Mouse (Mus musculus): ENCODE measurements around the gene Nav3. TPM values are rescaled to one million over a fixed set of nuclear protein-coding genes. Genes with fewer than 3 reads are reported as not detected.
A peak's percentile ranks its signal among the peaks of the same experiment; 100 is the strongest.

Nav3 gene
- total and polyA plus RNA-seq, 2 experiments from 2014 or later, result 1.4 to 7.7 TPM

- Histone ChIP-seq H3K9me3 (replicated peaks; ENCODE audit: control insufficient read depth, low read length) (no peaks in the 10 kb centered on the region), H3K9ac (replicated peaks; ENCODE audit: low read depth, low read length) (no peak overlapping the region), H3K27me3 (ENCODE audit: control insufficient read depth, insufficient read depth, low read length) (no peaks in the 10 kb centered on the region), H3K36me3 (replicated peaks; ENCODE audit: control insufficient read depth, insufficient read depth, low read length) (no peaks in the 10 kb centered on the region), H3K27ac (ENCODE audit: low read depth) (no peak overlapping the region), H3K4me2 (ENCODE audit: low read depth, low read length) (no peak overlapping the region), H3K4me1 (ENCODE audit: control insufficient read depth, insufficient read depth) (no peaks in the 10 kb centered on the region), H3K4me3 (ENCODE audit: low read depth, low read length) (no peak overlapping the region)
- DNase-seq (ENCODE audit: low spot score) (no peak), ATAC-seq (ENCODE audit: insufficient read depth, low read depth) (no peak)
- 54% methylated on average over 5 of the region's 5 CpGs for WGBS
- TF ChIP-seq EP300 (IDR thresholded peaks at IDR 0.05; ENCODE audit: low read depth) (no peak), CTCF (IDR thresholded peaks at IDR 0.05; ENCODE audit: low read depth) (no peak)
Measured at GRCm38 (mm10) chr10:110088444-110089061, 367.5 kb downstream of the Nav3 start.

- ATAC-seq (ENCODE audit: insufficient read depth, low read depth) (no peak), DNase-seq (ENCODE audit: low spot score) (no peak)
- 72% methylated on average over 1 of the region's 1 CpGs for WGBS
- Histone ChIP-seq H3K4me2 (ENCODE audit: low read depth, low read length) (no peak overlapping the region), H3K9me3 (replicated peaks; ENCODE audit: control insufficient read depth, low read length) (no peaks in the 10 kb centered on the region), H3K36me3 (replicated peaks; ENCODE audit: control insufficient read depth, insufficient read depth, low read length) (no peaks in the 10 kb centered on the region), H3K27me3 (ENCODE audit: control insufficient read depth, insufficient read depth, low read length) (no peaks in the 10 kb centered on the region), H3K4me1 (ENCODE audit: control insufficient read depth, insufficient read depth) (no peaks in the 10 kb centered on the region), H3K4me3 (ENCODE audit: low read depth, low read length) (no peak overlapping the region), H3K9ac (replicated peaks; ENCODE audit: low read depth, low read length) (no peak overlapping the region), H3K27ac (ENCODE audit: low read depth) (no peak overlapping the region)
- TF ChIP-seq EP300 (IDR thresholded peaks at IDR 0.05; ENCODE audit: low read depth), result no peak
- no peak for TF ChIP-seq CTCF (IDR thresholded peaks at IDR 0.05; ENCODE audit: low read depth)
Measured at GRCm38 (mm10) chr10:110085903-110086302, 370.1 kb downstream of the Nav3 start.

- Histone ChIP-seq H3K27me3 (ENCODE audit: control insufficient read depth, insufficient read depth, low read length) (no peaks in the 10 kb centered on the region), H3K9ac (replicated peaks; ENCODE audit: low read depth, low read length) (no peak overlapping the region), H3K9me3 (replicated peaks; ENCODE audit: control insufficient read depth, low read length) (no peaks in the 10 kb centered on the region), H3K4me2 (ENCODE audit: low read depth, low read length) (no peak overlapping the region), H3K4me1 (ENCODE audit: control insufficient read depth, insufficient read depth) (no peaks in the 10 kb centered on the region), H3K27ac (ENCODE audit: low read depth) (no peak overlapping the region), H3K4me3 (ENCODE audit: low read depth, low read length) (no peak overlapping the region), H3K36me3 (replicated peaks; ENCODE audit: control insufficient read depth, insufficient read depth, low read length) (no peaks in the 10 kb centered on the region)
- DNase-seq (ENCODE audit: low spot score), result peak; percentile 30
- TF ChIP-seq CTCF (IDR thresholded peaks at IDR 0.05; ENCODE audit: low read depth) (peak; percentile 80), EP300 (IDR thresholded peaks at IDR 0.05; ENCODE audit: low read depth) (no peak)
- 4% methylated on average over 5 of the region's 5 CpGs for WGBS
- ATAC-seq (ENCODE audit: insufficient read depth, low read depth), result no peak
Measured at GRCm38 (mm10) chr10:110085156-110085555, 370.8 kb downstream of the Nav3 start.

- H3K9me3 ChIP-seq (replicated peaks; ENCODE audit: control insufficient read depth, low read length), result no peaks in the 10 kb centered on the region
Measured at GRCm38 (mm10) chr10:110076575-110076974, 379.4 kb downstream of the Nav3 start.

GRCm38 (mm10) chr10:110072355-110072754, 383.6 kb downstream of the Nav3 start:
- Histone ChIP-seq H3K4me1 (ENCODE audit: control insufficient read depth, insufficient read depth) (no peaks in the 10 kb centered on the region), H3K9ac (replicated peaks; ENCODE audit: low read depth, low read length) (no peak overlapping the region), H3K27me3 (ENCODE audit: control insufficient read depth, insufficient read depth, low read length) (no peaks in the 10 kb centered on the region), H3K4me3 (ENCODE audit: low read depth, low read length) (no peak overlapping the region), H3K4me2 (ENCODE audit: low read depth, low read length) (no peak overlapping the region), H3K36me3 (replicated peaks; ENCODE audit: control insufficient read depth, insufficient read depth, low read length) (no peaks in the 10 kb centered on the region), H3K27ac (ENCODE audit: low read depth) (no peak overlapping the region), H3K9me3 (replicated peaks; ENCODE audit: control insufficient read depth, low read length) (no peaks in the 10 kb centered on the region)
- DNase-seq (ENCODE audit: low spot score) (no peak), ATAC-seq (ENCODE audit: insufficient read depth, low read depth) (no peak)
- TF ChIP-seq CTCF (IDR thresholded peaks at IDR 0.05; ENCODE audit: low read depth) (no peak), EP300 (IDR thresholded peaks at IDR 0.05; ENCODE audit: low read depth) (no peak)
- 59% methylated on average over 8 of the region's 8 CpGs for WGBS

More at GRCm38 (mm10) chr10:110076575-110076974, 379.4 kb downstream of the Nav3 start:
- Histone ChIP-seq H3K36me3 (replicated peaks; ENCODE audit: control insufficient read depth, insufficient read depth, low read length) (no peaks in the 10 kb centered on the region), H3K27me3 (ENCODE audit: control insufficient read depth, insufficient read depth, low read length) (no peaks in the 10 kb centered on the region), H3K4me1 (ENCODE audit: control insufficient read depth, insufficient read depth) (no peaks in the 10 kb centered on the region), H3K27ac (ENCODE audit: low read depth) (no peak overlapping the region), H3K9ac (replicated peaks; ENCODE audit: low read depth, low read length) (no peak overlapping the region), H3K4me2 (ENCODE audit: low read depth, low read length) (no peak overlapping the region), H3K4me3 (ENCODE audit: low read depth, low read length) (no peak overlapping the region)
- no peak for TF ChIP-seq CTCF (IDR thresholded peaks at IDR 0.05; ENCODE audit: low read depth)
- no peak for TF ChIP-seq EP300 (IDR thresholded peaks at IDR 0.05; ENCODE audit: low read depth)
- ATAC-seq (ENCODE audit: insufficient read depth, low read depth) (no peak), DNase-seq (ENCODE audit: low spot score) (no peak)
- 65% methylated on average over 5 of the region's 5 CpGs for WGBS

- H3K9me3 ChIP-seq (replicated peaks; ENCODE audit: control insufficient read depth, low read length), result no peaks in the 10 kb centered on the region
- H3K4me2 ChIP-seq (ENCODE audit: low read depth, low read length), result no peak overlapping the region
- H3K4me1 ChIP-seq (ENCODE audit: control insufficient read depth, insufficient read depth), result no peaks in the 10 kb centered on the region; the same call in 1 of the 2 replicates
- 36% methylated on average over 5 of the region's 5 CpGs for WGBS
- no peak overlapping the region for H3K4me3 ChIP-seq (ENCODE audit: low read depth, low read length)
- no peak overlapping the region for H3K9ac ChIP-seq (replicated peaks; ENCODE audit: low read depth, low read length)
- H3K36me3 ChIP-seq (replicated peaks; ENCODE audit: control insufficient read depth, insufficient read depth, low read length), result no peaks in the 10 kb centered on the region
- H3K27me3 ChIP-seq (ENCODE audit: control insufficient read depth, insufficient read depth, low read length), result no peaks in the 10 kb centered on the region
- H3K27ac ChIP-seq (ENCODE audit: low read depth), result peak overlapping the region; percentile 23; the same call in 1 of the 2 replicates
- peak; percentile 62; the same call in 1 of the 2 replicates for ATAC-seq (ENCODE audit: insufficient read depth, low read depth)
- TF ChIP-seq EP300 (IDR thresholded peaks at IDR 0.05; ENCODE audit: low read depth) (no peak), CTCF (IDR thresholded peaks at IDR 0.05; ENCODE audit: low read depth) (no peak)
- peak; percentile 41 for DNase-seq (ENCODE audit: low spot score)
Measured at GRCm38 (mm10) chr10:110061166-110061565, 394.8 kb downstream of the Nav3 start.
